Mouse (Mus musculus) frontal cortex, postnatal 10 days (tissue): ENCODE data around the gene Tstd3.

ENCODE experiments used
- DNase-seq, 2 experiments: peaks; one replicate each; pipeline ENCODE4 v3.0.0; 2022; ENCODE audit warnings: low spot score in 2 of 2, mixed read lengths in 1 of 2

Gene Tstd3

DNA sequence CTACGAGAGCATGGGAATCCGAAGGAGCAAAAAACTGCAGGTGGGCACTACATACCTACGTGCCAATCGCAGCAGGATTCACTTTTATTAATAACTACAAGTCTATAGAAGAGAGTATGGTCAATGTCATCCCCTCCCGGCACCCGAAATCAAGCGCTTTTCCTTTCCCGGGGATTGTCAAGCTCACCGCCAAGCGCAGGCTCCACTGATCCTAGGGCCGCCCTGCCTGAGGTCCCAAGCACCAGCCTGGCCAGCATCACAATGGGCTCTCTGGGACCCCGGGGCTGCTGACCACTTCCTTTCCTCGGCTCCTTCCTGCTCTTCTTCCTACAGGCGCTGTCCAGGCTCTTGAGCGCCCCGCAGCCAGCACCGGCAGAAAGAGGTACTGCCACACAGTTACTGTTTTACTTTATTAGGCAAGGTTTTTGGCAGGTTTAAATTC is at the start of gene Tstd3, which contains the start of gene Usp45:
Gene Tstd3, minus strand, starts transcription at position 350 of the 442 bp plus-strand sequence.
Gene Usp45, plus strand, starts transcription at position 294 of the 442 bp plus-strand sequence.
- peak; percentile 72 to 82 for DNase-seq

DNA sequence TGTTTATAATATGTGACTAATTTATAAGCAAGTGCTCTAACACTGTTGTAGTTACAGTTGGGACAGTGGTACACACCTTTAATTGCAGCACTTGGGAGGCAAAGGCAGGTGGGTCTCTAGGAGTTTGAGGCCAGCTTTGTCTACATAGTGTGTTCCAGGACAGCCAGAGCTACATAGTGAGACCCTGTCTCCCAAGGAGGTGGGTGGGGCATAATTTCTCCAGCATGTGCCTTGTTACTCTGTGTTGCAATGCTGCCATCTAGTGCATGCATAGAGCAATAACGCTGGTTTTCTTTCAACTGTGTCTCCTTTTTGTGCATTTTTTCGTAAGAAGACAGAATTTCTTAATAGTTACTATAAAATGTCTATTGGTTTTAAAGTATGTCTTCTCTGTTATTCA is 47.0 kb upstream of the Tstd3 start:
- peak; percentile 18 to 32 for DNase-seq

DNA sequence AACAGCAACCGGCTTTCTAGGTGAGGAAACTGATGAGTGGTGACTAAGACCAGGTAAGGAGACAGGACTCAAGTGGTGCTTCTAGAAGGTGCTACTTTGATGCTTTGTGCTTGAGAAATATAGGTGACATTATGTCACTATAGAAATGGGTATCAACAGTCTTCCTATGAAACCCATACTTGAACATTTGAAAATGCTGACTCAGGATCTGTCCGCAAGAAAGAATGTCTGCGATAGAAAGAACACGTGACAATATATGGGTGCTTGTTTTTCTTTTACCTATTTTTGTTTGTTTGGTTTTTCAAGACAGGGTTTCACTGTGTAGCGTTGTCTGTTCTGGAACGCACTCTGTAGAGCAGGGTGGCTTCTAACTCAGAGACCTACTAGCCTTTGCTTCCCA is 45.6 kb upstream of the Tstd3 start:
- DNase-seq = no peak

DNA sequence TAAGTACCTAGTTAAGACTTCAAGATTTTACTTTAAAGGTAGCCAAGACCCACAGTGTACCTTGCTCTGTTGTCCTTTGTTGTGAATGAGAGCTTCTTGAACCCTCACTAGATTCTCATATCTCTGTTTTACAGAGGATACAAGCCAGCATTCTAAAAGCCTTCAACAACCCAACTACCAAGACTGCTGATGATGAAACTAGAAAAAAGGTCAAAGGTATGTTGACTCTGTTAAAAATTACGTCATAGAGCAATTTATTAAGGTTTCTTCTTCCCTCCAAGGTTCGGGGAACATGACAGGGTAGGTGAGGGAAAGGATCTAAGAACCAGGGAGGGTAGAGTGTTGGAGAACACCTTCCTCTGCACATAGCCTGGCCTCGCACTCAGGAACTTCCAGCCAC is 43.6 kb upstream of the Tstd3 start:
- DNase-seq = no peak

DNA sequence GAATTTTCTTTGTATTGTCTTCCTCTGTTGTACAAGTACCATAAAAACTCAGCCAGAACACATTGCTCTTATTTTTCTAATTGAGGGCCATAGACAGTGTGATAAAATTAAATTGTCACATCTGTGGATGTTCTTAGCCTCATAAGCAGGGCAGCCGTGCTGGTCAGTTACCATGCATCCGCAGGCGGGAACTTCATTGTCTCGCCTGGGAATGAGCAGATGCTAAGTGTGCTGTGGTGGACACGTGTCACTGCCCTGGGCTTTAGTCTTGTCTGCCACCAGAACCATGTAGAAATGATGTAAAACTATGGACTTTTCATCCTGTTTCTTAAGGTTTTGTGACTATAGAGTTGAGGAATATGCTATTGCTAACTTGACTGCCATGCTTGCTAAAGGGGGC is 40.2 kb upstream of the Tstd3 start:
- no peak for DNase-seq

DNA sequence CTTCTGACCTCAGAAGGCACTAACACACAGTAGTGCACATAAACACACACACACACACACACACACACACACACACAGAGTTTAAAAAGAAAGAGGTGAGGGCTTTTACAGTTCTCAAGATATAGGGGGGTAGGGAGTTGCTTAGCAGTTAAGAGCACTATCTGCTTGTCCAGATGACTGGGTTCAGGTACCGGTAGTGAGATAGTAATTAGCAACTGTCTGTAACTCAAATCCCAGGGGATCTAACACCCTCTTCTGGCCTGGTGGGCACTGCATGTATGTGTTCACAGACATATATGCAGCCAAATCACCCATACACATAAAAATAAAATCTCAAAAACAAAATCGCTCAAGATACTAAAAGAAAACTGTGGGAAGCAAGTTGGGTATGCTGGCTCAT is 34.6 kb upstream of the Tstd3 start:
- DNase-seq = no peak

DNA sequence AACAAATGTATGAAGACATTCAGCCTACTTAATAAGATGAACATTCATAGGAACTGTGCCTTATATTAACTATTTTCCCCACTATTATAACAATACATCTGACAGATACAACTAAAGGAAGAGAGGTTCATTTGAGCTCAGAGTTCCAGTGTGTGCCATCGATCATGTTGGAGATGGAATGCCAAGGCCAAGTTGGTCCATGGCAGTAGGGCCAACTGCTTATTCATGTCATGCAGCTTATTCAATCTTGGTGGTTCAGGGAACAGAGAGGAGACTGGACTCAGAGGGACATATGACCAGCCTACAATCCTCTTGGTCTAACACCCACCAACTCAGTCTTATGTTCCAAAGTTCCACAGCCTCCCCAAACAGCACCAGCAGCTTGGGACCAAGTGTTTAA is 34.0 kb upstream of the Tstd3 start:
- no peak for DNase-seq

DNA sequence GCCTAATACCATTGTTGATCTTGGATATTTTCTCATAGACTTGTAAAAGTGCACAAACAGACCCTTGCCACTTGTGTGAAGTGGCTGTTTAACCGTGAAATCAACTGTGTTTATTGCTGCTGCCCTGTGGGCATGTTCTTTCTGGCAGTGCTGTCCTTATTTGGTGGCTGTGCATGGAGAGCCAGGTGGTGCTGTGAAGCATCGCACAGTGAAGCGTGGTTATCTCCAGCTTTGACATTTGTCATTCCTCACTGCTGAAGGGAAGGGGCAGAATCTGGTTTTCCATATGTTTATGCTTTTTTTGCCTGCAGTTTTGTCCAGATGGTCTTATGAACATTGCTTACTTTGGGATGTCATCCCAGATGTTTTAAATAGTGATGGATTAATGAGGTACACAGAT is 26.6 kb upstream of the Tstd3 start:
- DNase-seq = no peak

DNA sequence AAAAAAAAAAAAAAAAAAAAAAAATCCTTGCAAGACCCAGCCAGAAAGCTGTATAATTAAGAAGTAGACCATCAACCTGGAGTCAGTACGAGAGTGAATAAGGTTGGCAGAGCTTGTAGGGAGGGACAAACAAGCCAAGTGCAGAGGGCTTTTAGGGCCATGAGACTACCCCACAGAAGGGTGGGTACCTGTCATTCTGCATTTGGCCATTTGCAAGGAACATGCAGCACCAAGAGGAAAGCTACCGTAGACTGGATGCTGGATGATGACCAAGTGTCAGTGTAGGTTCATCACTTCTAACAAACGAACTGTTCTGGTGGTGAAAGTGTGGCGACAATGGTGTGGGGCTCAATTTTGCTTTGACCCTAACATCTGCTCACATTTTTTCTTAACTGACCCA is 22.8 kb upstream of the Tstd3 start:
- DNase-seq = no peak

DNA sequence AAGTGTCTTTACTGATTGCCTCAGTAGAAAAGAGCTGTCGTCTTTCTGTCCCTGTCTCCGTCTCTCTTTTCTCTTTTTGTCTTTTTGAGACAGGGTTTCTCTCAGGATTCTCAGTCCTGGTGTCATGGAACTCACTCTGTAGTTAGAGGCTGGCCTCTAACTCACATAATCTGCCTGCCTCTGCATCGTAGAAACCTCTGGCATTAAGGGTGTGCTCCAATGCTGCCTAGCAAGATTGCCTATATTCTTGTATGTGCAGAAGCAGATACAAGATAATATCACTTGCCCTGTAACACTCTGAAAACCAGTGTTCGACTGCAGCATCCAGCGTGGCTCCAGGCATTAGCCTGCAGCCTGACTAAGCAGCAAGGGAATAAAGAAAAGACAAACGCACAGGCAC is 21.9 kb upstream of the Tstd3 start:
- DNase-seq = no peak

DNA sequence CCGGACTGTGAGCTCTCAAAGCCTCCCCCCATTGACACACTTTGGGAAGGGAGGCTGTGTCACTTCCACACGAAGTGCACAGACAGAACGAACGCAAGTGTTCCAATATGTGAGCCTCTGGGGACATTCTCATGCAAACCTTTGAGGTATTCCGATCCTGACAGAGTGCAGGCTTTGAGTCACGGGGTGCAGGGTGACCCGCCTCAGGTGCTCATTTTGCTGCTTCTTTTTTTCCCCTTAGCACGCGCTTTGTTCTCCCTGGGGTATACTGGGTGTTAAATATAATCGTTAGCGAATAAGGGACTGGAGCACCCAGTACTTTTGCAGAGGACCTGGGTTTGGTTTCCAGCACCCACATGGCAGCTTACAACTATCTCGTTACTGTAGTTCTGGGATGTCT is 19.3 kb upstream of the Tstd3 start:
- no peak for DNase-seq

DNA sequence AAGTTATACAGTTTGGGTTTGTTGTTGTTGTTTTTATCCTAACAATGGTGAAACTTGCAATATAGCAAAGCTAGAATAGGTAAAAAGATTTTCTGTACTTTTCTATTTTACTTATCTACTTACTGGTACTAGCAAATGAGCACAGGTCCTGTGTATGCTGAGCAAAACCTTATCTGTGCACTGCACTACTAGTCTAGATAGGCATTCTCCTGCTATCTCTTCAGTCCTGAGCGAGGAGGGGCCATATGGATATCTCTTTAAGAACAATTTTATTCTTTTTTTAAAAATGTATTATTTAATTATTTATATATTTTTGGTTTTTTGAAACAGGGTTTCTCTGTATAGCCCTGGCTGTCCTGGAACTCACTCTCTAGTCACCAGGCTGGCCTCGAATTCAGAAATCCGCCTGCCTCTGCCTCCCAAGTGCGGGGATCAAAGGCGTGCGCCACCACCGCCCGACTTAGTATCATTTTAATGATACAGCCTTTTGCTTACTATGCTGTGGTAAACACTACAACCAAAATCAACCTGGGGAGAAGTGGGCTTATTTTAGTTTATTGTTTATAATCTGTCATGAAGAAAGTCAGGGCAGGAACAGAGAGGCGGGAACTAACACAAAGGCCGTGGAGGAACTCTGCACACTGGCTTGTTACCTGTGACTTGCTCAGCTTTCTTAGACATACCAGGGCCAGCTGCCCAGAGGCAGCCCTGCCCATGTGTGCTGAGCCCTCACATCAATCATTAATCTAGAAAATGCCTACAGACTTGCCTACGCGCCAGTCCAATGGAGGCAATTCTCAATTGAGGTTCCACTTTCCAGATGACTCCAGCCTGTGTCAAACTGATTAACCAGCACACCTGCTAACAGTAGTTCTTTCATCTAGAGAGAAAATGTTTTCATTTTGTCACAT is 14.1 kb upstream of the Tstd3 start:
- no peak for DNase-seq

DNA sequence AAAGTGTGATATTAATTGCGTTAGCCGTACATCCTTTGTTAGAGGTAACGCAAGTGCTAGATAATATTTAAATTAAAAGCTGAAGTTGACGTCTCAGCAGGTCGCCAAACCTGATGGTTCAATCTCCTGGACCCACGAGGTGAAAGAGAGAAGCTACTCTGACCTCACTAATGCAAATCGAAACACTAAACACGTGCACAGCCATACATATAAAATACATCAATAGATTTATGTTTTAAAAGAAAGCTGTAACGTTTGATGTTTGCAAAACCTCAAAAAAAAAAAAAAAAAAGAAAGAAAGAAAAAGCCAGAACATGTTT is 9.9 kb upstream of the Tstd3 start:
- DNase-seq = no peak

DNA sequence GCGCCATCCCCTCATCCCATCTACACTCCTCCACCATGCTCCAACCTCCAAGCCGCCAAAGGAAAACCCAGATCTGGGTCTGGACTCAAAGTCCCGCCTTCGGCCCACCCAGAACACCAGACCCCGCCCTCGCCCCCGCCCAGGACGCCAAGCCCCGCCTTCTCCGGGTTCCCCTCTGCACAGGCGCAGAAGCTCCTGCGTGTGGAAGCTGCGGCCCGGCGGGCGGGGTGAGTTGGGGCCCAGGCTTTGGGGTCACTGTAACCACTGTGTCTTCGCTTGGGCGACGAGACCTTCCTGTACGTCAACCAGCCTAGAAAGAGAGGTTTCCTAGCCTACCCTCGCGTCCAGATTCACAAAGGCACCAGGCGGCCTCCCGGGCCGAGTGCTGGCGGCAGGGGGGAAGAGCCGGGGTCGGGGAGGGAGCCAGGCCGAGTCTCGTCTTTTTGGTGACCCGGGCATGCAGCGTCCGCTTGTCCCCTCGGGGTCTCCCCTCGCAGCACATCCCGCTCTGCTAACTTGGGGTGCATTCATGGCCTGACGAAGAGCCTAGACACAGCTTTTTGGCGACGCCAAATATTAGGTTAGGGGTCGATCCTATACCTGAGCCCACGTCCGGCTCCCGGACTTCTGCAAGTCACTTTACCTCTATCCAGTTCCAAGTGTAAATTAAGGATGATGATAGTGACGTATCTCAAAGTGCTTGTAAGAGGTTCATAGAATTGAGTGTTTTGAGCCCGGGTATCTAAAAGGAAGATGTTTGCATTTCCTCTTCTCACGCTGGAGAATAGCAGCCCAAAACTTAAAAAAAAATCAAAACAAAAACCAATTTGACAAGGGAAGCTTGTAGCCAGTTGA is 9.3 kb upstream of the Tstd3 start:
- DNase-seq = peak; percentile 81 to 90

DNA sequence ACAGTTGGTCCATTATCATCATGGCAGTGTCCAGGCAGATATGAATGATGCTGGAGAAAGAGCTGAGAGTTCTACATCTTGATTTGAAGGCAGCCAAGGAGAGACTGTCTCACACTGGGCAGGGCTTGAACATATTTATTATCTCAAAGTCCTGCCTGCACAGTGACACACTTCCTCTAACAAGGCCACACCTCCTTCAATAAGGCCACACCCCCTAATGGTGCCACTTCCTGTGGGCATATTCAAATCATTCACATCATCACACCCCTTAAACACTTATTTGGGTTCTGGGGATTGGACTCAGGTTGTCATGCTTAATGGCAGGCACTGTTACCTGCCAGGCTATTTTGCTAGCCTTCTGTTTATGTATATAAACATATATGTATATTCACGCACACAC is 5.3 kb upstream of the Tstd3 start:
- no peak for DNase-seq

DNA sequence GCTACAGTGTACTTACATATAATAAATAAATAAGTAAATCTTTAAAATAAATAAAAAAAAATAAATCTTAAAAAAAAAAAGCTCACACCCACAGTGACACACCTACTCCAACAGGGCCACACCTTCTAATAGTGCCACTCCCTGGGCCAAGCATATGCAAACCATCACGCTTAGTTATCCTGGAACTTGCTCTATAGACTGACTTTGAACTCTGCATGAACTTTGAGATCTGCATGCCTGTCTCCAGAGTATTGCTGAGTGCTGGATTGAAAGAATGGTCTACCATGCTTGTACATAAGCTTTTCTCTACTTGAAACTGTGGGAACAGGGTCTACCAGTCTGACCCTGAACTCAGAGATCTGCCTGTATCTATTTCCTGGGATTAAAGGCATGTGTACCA is 4.1 kb upstream of the Tstd3 start:
- DNase-seq = no peak

DNA sequence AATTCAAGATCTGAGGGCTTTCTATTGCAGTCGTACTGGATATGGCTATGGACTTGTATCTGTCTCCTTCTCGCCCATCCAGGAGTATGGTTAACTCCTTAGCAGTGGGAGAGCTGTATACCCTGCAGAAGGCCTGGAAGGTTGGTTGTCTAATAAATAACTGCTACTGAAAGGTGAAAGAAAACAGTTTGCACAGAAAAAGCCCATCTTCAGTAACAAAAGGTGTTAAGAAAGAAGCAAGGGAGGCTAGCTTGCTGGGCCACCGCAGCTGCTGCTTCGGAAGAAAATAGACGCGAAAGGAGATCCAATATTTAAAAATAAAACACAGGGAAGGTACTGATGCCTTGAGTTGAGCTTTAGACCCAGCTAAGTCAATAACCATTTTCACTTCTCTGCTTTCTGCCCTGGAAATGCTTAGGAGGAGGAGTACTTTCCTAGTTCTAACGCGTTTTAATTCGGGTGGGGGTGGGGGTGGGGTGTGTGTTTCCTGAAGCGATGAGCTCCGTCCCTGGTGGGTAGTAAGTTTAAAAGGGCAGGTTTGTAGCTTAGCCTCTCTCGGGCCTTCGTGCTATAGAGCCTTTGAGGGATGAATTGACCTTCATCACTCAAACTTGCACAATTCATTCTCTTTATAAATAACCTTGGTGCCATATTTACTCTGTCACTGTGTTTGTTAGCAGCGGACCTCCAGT is 695 bp downstream of the Tstd3 start:
- no peak for DNase-seq

DNA sequence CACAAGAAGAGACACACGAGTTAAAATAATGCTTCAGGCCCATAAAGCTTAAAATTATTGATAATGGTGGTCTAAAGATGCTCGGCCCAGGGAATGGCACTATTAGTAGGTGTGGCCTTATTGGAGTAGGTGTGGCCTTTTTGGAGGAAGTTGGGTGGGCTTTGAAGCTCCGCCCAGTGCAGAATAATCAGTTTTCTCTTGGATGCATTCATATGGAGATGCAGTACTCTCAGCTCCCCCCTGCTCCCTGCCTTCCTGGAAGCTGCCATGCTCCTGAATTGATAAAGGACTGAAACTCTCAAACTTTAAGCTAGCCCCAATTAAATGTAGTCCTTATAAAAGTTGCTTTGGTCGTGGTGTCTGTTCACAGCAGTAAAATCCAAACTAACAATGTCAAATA is 3.2 kb downstream of the Tstd3 start:
- no peak for DNase-seq

DNA sequence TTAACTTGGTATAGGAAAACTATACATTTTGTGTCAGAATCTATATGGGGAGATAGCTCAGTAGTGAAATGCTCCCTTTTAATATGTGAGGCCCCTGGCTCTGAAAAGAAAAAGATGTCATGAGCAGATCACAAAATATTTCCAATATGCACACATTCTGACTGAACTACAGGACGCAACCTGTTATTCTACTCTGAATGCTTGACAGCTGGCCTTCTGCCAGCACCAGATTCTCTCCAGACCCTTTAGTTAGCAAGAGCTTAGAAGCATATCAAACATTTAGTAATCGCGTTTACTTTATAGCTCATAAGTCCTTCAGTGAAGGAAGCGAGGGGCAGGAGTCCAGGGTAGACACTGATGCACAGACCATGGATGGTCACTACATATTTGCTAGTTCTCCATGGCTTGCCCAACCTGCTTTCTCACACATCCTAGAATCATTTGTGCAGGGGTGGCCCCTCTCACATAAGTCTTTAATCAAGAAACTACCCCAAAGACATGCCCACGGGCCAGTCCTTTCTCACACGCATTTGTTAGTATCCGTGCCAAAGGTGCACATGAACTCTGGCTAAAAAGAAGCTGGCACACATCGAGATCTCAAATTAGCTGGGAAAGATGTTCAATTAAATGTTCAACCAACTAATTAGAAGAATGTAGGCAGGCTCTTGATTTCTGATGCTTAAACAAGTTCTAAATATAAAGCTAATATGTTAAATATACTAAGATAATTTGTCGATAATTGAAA is 5.4 kb downstream of the Tstd3 start:
- no peak for DNase-seq

DNA sequence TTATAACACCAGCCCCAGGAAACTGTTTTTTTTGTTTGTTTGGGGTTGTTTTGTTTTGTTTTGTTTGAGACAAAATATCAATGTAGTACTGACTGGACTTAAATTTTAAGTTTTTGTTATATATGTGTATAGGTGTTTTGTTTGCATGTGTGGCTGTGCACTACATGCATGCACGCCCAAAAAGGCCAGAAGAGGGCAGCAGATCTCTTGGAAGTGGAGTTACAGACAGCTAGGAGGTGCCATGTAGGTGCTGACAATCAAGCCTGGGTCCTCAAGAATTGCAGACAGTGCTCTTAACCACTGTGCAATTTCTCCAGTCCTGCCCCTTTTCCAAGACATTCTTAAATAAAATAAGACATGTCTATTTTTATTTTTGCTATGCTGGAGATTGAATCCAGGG is 8.2 kb downstream of the Tstd3 start:
- no peak for DNase-seq

DNA sequence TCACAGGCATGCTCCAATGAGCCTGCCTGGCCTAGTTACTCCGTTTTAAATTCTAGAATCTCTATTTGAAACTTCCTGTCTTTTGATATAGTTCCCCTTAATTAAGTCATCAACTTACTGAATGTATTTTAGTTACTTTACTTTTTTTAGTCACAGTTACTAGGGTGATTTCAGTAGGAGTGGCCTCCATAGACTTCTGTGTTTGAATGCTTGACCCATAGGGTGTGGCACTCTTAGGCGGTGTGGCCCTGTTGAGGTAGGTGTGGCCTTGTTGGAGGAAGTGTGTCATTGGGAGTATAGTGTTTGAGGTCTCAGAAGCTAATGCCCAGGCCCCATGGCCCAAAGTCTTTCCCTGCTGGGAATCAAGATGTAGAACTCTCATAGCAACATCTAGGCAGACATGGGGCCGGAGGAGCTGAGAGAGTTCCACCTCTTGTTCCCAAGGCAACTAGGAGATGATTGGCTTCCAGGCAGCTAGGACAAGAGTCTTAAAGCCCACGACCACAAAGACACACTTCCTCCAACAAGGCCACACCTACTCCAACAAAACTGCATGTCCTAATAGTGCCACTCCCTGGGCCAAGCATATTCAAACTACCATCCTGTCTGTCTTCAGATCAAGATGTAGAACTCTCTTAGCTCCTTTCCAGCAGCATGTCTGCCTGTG is 11.8 kb downstream of the Tstd3 start:
- no peak for DNase-seq
